In genomic region chr2:173581096-173581495, GRCm38 (mm10) we compare ENCODE assay signal across 33 mouse cellular contexts. TPM values are rescaled to one million over a fixed set of nuclear protein-coding genes. Genes with fewer than 3 reads are reported as not detected.
DNase-seq lines count a peak whose midpoint lies in the region; ATAC-seq and TF ChIP-seq lines count a peak whose summit lies in the region.
"Had no signal": no experiment of that assay in that cellular context is flagged by ENCODE, and none has a peak within 500 bp of the region (broad histone marks: within the 10 kb centered on the region; RNA-seq: fewer than 3 reads in every experiment).

No protein-coding gene starts in this region.

- no peak for ATAC-seq in embryonic facial prominence, embryonic 11.5 days (replicated peaks; ENCODE audit: insufficient number of reproducible peaks, low FRiP score, low TSS enrichment, low read depth)
- no peak for ATAC-seq in lung, embryonic 14.5 days (ENCODE audit: insufficient read depth)
- ATAC-seq in lung, postnatal 0 days: no peak
- ATAC-seq: activated CD4-positive, CD25-positive, alpha-beta regulatory T cell, adult 4 months; forebrain, embryonic 16.5 days; inflammation-experienced regulatory T-cells, adult 6 months; midbrain, embryonic 16.5 days had no signal

- H3K27ac ChIP-seq in embryonic facial prominence, embryonic 11.5 days (replicated peaks; ENCODE audit: low read depth, low read length): no peak overlapping the region
- no peak overlapping the region for H3K27ac ChIP-seq in embryonic facial prominence, embryonic 10.5 days (replicated peaks)
- no peak overlapping the region for H3K27ac ChIP-seq in lung, embryonic 14.5 days (ENCODE audit: low read depth)
- H3K27ac ChIP-seq in lung, postnatal 0 days (ENCODE audit: low read length): no peak overlapping the region
- H3K27ac ChIP-seq: embryonic facial prominence, embryonic 12.5 days; gastrocnemius, adult 2 months; heart, adult 2 months; kidney, embryonic 15.5 days; limb, embryonic 12.5 days; liver, embryonic 15.5 days; lung, embryonic 15.5 days; neural tube, embryonic 12.5 days had no signal

- TF ChIP-seq POLR2A in brain, embryonic 14.5 days (IDR thresholded peaks at IDR 0.05; ENCODE audit: borderline replicate concordance, extremely low read depth, insufficient read depth, insufficient read length, poor library complexity, severe bottlenecking): no peak

- no peaks in the 10 kb centered on the region for H3K36me3 ChIP-seq in embryonic facial prominence, embryonic 11.5 days (replicated peaks; ENCODE audit: control insufficient read depth, insufficient read depth, low read depth, low read length)
- H3K36me3 ChIP-seq in embryonic facial prominence, embryonic 10.5 days (replicated peaks): no peaks in the 10 kb centered on the region
- no peaks in the 10 kb centered on the region for H3K36me3 ChIP-seq in lung, embryonic 14.5 days (ENCODE audit: insufficient read depth)
- H3K36me3 ChIP-seq in lung, postnatal 0 days (ENCODE audit: insufficient read depth, low read length): no peaks in the 10 kb centered on the region
- H3K36me3 ChIP-seq: embryonic facial prominence, embryonic 12.5 days; heart, embryonic 12.5 days; kidney, embryonic 15.5 days; limb, embryonic 12.5 days; liver, embryonic 15.5 days; lung, embryonic 15.5 days; neural tube, embryonic 12.5 days had no signal

- no peak overlapping the region for H3K9ac ChIP-seq in embryonic facial prominence, embryonic 11.5 days (replicated peaks; ENCODE audit: low read length)
- H3K9ac ChIP-seq in lung, embryonic 14.5 days: no peak overlapping the region
- no peak overlapping the region for H3K9ac ChIP-seq in lung, postnatal 0 days (replicated peaks; ENCODE audit: low read depth)
- H3K9ac ChIP-seq: embryonic facial prominence, embryonic 12.5 days; heart, embryonic 12.5 days; kidney, embryonic 15.5 days; limb, embryonic 12.5 days; liver, embryonic 15.5 days; lung, embryonic 15.5 days; neural tube, embryonic 12.5 days had no signal

- peak; percentile 63 for DNase-seq in embryonic facial prominence, embryonic 11.5 days (ENCODE audit: low spot score)
- DNase-seq in embryonic facial prominence, embryonic 10.5 days (ENCODE audit: low spot score): no peak
- peak; percentile 63 for DNase-seq in lung, embryonic 14.5 days
- DNase-seq in lung, postnatal 0 days (ENCODE audit: low spot score): no peak
- DNase-seq in 3T3-L1 (ENCODE audit: low read depth, low spot score): peak; percentile 19
- peak; percentile 24 for DNase-seq in brain, embryonic 14.5 days (ENCODE audit: low read depth)
- DNase-seq in urinary bladder, adult 18-20 months (ENCODE audit: low spot score in 2 of 2): no peak
- DNase-seq in cerebellum, postnatal 36 days: no peak
- DNase-seq: adrenal gland, adult 8-10 months; cerebellum, adult 8-10 months; cerebellum, postnatal 25 days; gastrocnemius, adult 2 months; heart, adult 2 months; heart, postnatal 4 days; kidney, adult 11 months; kidney, postnatal 25 days; lung, postnatal 36 days had no signal

- no peaks in the 10 kb centered on the region for H3K9me3 ChIP-seq in embryonic facial prominence, embryonic 11.5 days (replicated peaks; ENCODE audit: control insufficient read depth, low read length)
- H3K9me3 ChIP-seq in embryonic facial prominence, embryonic 10.5 days: no peaks in the 10 kb centered on the region
- no peaks in the 10 kb centered on the region for H3K9me3 ChIP-seq in lung, embryonic 14.5 days (ENCODE audit: low read depth, low read length)
- H3K9me3 ChIP-seq in lung, postnatal 0 days (ENCODE audit: low read length): no peaks in the 10 kb centered on the region
- H3K9me3 ChIP-seq: embryonic facial prominence, embryonic 12.5 days; heart, embryonic 12.5 days; kidney, embryonic 15.5 days; limb, embryonic 12.5 days; liver, embryonic 15.5 days; lung, embryonic 15.5 days; neural tube, embryonic 12.5 days had no signal

- no peak overlapping the region for H3K4me3 ChIP-seq in embryonic facial prominence, embryonic 11.5 days (ENCODE audit: low read depth, low read length)
- H3K4me3 ChIP-seq in embryonic facial prominence, embryonic 10.5 days: no peak overlapping the region
- H3K4me3 ChIP-seq in lung, embryonic 14.5 days (ENCODE audit: low read depth, low read length): no peak overlapping the region
- no peak overlapping the region for H3K4me3 ChIP-seq in lung, postnatal 0 days (ENCODE audit: low read depth, low read length)
- H3K4me3 ChIP-seq: embryonic facial prominence, embryonic 12.5 days; gastrocnemius, adult 2 months; heart, adult 2 months; heart, embryonic 12.5 days; kidney, embryonic 15.5 days; limb, embryonic 12.5 days; liver, embryonic 15.5 days; lung, embryonic 15.5 days; myocyte; neural tube, embryonic 12.5 days had no signal

- H3K27me3 ChIP-seq in embryonic facial prominence, embryonic 11.5 days (ENCODE audit: control insufficient read depth, insufficient read depth, low read length): peaks cover 9% of the 10 kb centered on the region
- peaks cover 62% of the 10 kb centered on the region for H3K27me3 ChIP-seq in embryonic facial prominence, embryonic 10.5 days (replicated peaks; ENCODE audit: low read depth, poor library complexity, severe bottlenecking)
- peaks cover 26% of the 10 kb centered on the region for H3K27me3 ChIP-seq in lung, embryonic 14.5 days (ENCODE audit: insufficient read depth, low read length)
- H3K27me3 ChIP-seq in lung, postnatal 0 days (replicated peaks; ENCODE audit: insufficient read depth, low read length): peaks cover 13% of the 10 kb centered on the region

- TF ChIP-seq CTCF in lung, embryonic 14.5 days (IDR thresholded peaks at IDR 0.05; ENCODE audit: low read depth): no peak
- TF ChIP-seq CTCF in lung, postnatal 0 days (IDR thresholded peaks at IDR 0.05): no peak
- TF ChIP-seq CTCF in brain, embryonic 14.5 days (IDR thresholded peaks at IDR 0.05; ENCODE audit: borderline replicate concordance, extremely low read depth, insufficient read depth, insufficient read length): no peak

- no peak overlapping the region for H3K4me2 ChIP-seq in embryonic facial prominence, embryonic 11.5 days (ENCODE audit: low read depth, low read length)
- H3K4me2 ChIP-seq in lung, embryonic 14.5 days: no peak overlapping the region
- no peak overlapping the region for H3K4me2 ChIP-seq in lung, postnatal 0 days (replicated peaks; ENCODE audit: low read depth, low read length)
- H3K4me2 ChIP-seq: embryonic facial prominence, embryonic 12.5 days; heart, embryonic 12.5 days; kidney, embryonic 15.5 days; limb, embryonic 12.5 days; liver, embryonic 15.5 days; lung, embryonic 15.5 days; neural tube, embryonic 12.5 days had no signal

- TF ChIP-seq EP300 in lung, postnatal 0 days (IDR thresholded peaks at IDR 0.05): no peak

- H3K4me1 ChIP-seq in embryonic facial prominence, embryonic 11.5 days (ENCODE audit: control insufficient read depth, insufficient read depth, low read length): peaks cover 6% of the 10 kb centered on the region
- peaks cover 27% of the 10 kb centered on the region for H3K4me1 ChIP-seq in embryonic facial prominence, embryonic 10.5 days
- no peaks in the 10 kb centered on the region for H3K4me1 ChIP-seq in lung, embryonic 14.5 days (ENCODE audit: insufficient read depth)
- H3K4me1 ChIP-seq in lung, postnatal 0 days (ENCODE audit: insufficient read depth, low read depth, low read length): peaks cover 5% of the 10 kb centered on the region

RNA-seq across cellular contexts. Expression of gene Ankrd60, which starts 2.9 kb away (rescaled TPM):
- not detected in 2 replicates for polyA plus RNA-seq in embryonic facial prominence, embryonic 11.5 days (2014; fragmentation: Nextera tagmentation; extraction: Ambion mirVana)
- not detected in 2 replicates for polyA plus RNA-seq in embryonic facial prominence, embryonic 10.5 days (2016; fragmentation: Nextera tagmentation; extraction: Ambion mirVana)
- polyA plus RNA-seq in lung, embryonic 14.5 days (2014; fragmentation: Nextera tagmentation; extraction: Ambion mirVana): not detected in 2 replicates
- polyA plus RNA-seq in lung, postnatal 0 days (2015; fragmentation: Nextera tagmentation; extraction: Ambion mirVana): not detected in 2 replicates
- not detected in 2 replicates for polyA plus RNA-seq in brain, embryonic 14.5 days (2012; rRNA removed)
- polyA plus RNA-seq: activated CD4-positive, CD25-positive, alpha-beta regulatory T cell, adult 4 months; embryonic facial prominence, embryonic 12.5 days; forebrain, embryonic 16.5 days; heart, adult 2 months; heart, embryonic 12.5 days; heart, postnatal 0 days; inflammation-experienced regulatory T-cells, adult 6 months; kidney, embryonic 15.5 days; limb, embryonic 12.5 days; liver, adult 2 months; liver, embryonic 15.5 days; lung, embryonic 15.5 days; midbrain, embryonic 16.5 days; myocyte; neural tube, embryonic 12.5 days; urinary bladder, adult 2 months had no signal

RNA-seq across cellular contexts. Expression of gene 1700021F07Rik, which starts 58.7 kb away (rescaled TPM):
- not detected in 2 replicates for polyA plus RNA-seq in embryonic facial prominence, embryonic 11.5 days (2014; fragmentation: Nextera tagmentation; extraction: Ambion mirVana)
- polyA plus RNA-seq in embryonic facial prominence, embryonic 10.5 days (2016; fragmentation: Nextera tagmentation; extraction: Ambion mirVana): not detected in 2 replicates
- polyA plus RNA-seq in lung, embryonic 14.5 days (2014; fragmentation: Nextera tagmentation; extraction: Ambion mirVana): not detected in 2 replicates
- polyA plus RNA-seq in lung, postnatal 0 days (2015; fragmentation: Nextera tagmentation; extraction: Ambion mirVana): not detected in 2 replicates
- not detected in 2 replicates for polyA plus RNA-seq in brain, embryonic 14.5 days (2012; rRNA removed)
- polyA plus RNA-seq: activated CD4-positive, CD25-positive, alpha-beta regulatory T cell, adult 4 months; embryonic facial prominence, embryonic 12.5 days; forebrain, embryonic 16.5 days; heart, adult 2 months; heart, embryonic 12.5 days; heart, postnatal 0 days; inflammation-experienced regulatory T-cells, adult 6 months; kidney, embryonic 15.5 days; limb, embryonic 12.5 days; liver, adult 2 months; liver, embryonic 15.5 days; lung, embryonic 15.5 days; midbrain, embryonic 16.5 days; myocyte; neural tube, embryonic 12.5 days; thymus, postnatal 0 days; urinary bladder, adult 2 months had no signal

Comparison
In these comparisons a context has a peak if more than half of its experiments do, and no peak if none do; other contexts are left out.
1. DNase-seq: peak in embryonic facial prominence, embryonic 11.5 days (single experiment), lung, embryonic 14.5 days (single experiment), 3T3-L1 (single experiment) and brain, embryonic 14.5 days (single experiment); none in embryonic facial prominence, embryonic 10.5 days (single experiment), lung, postnatal 0 days (single experiment), urinary bladder, adult 18-20 months (0 of 2) and cerebellum, postnatal 36 days (0 of 2).